Comparison of ENCODE assay signal across 21 mouse cellular contexts in genomic region chr5:68672834-68673233, GRCm38 (mm10).
DNase-seq lines count a peak whose midpoint lies in the region; ATAC-seq and TF ChIP-seq lines count a peak whose summit lies in the region.
"Had no signal": no experiment of that assay in that cellular context is flagged by ENCODE, and none has a peak within 500 bp of the region (broad histone marks: within the 10 kb centered on the region; RNA-seq: fewer than 3 reads in every experiment).

No protein-coding gene starts in this region.

- TF ChIP-seq CTCF in intestine, postnatal 0 days (IDR thresholded peaks at IDR 0.05; ENCODE audit: low read depth) = no peak

- no peaks in the 10 kb centered on the region for H3K9me3 ChIP-seq in intestine, embryonic 14.5 days (ENCODE audit: control insufficient read depth, low read length)
- no peaks in the 10 kb centered on the region for H3K9me3 ChIP-seq in intestine, postnatal 0 days (ENCODE audit: control insufficient read depth)
- no peaks in the 10 kb centered on the region for H3K9me3 ChIP-seq in intestine, embryonic 15.5 days
- H3K9me3 ChIP-seq in intestine, embryonic 16.5 days (ENCODE audit: control insufficient read depth, low read length) = no peaks in the 10 kb centered on the region
- H3K9me3 ChIP-seq: G1E had no signal

- ATAC-seq in intestine, embryonic 14.5 days (replicated peaks; ENCODE audit: low FRiP score, low TSS enrichment, low read depth) = peak; percentile 32; the same call in 1 of the 2 replicates
- no peak for ATAC-seq in intestine, postnatal 0 days
- peak; percentile 66 for ATAC-seq in intestine, embryonic 15.5 days
- peak; percentile 79 for ATAC-seq in intestine, embryonic 16.5 days
- ATAC-seq: activated CD4-positive, CD25-positive, alpha-beta regulatory T cell, adult 4 months; CD4-positive, CD25-positive, alpha-beta regulatory T cell, adult 4 months; Patski had no signal

- no peak overlapping the region for H3K9ac ChIP-seq in intestine, embryonic 14.5 days (ENCODE audit: low read length)
- H3K9ac ChIP-seq in intestine, postnatal 0 days (ENCODE audit: low read depth, low read length) = no peak overlapping the region
- no peak overlapping the region for H3K9ac ChIP-seq in intestine, embryonic 15.5 days
- H3K9ac ChIP-seq in intestine, embryonic 16.5 days (ENCODE audit: low read depth, low read length) = no peak overlapping the region

- H3K4me2 ChIP-seq in intestine, embryonic 14.5 days (ENCODE audit: low read length) = no peak overlapping the region
- no peak overlapping the region for H3K4me2 ChIP-seq in intestine, postnatal 0 days (replicated peaks; ENCODE audit: low read depth)
- H3K4me2 ChIP-seq in intestine, embryonic 15.5 days (replicated peaks) = no peak overlapping the region
- H3K4me2 ChIP-seq in intestine, embryonic 16.5 days (ENCODE audit: low read depth, low read length) = no peak overlapping the region

- no peak overlapping the region for H3K4me3 ChIP-seq in intestine, embryonic 14.5 days (ENCODE audit: low read depth, low read length)
- no peak overlapping the region for H3K4me3 ChIP-seq in intestine, postnatal 0 days (ENCODE audit: low read depth, low read length)
- no peak overlapping the region for H3K4me3 ChIP-seq in intestine, embryonic 15.5 days (replicated peaks)
- H3K4me3 ChIP-seq in intestine, embryonic 16.5 days (ENCODE audit: low read length) = no peak overlapping the region

- H3K27me3 ChIP-seq in intestine, embryonic 14.5 days (replicated peaks; ENCODE audit: control insufficient read depth, insufficient read depth, low read length) = no peaks in the 10 kb centered on the region
- H3K27me3 ChIP-seq in intestine, postnatal 0 days (replicated peaks; ENCODE audit: control insufficient read depth, insufficient read depth, low read length) = no peaks in the 10 kb centered on the region
- H3K27me3 ChIP-seq in intestine, embryonic 15.5 days (replicated peaks) = no peaks in the 10 kb centered on the region
- H3K27me3 ChIP-seq in intestine, embryonic 16.5 days (replicated peaks; ENCODE audit: control insufficient read depth, insufficient read depth, low read length) = no peaks in the 10 kb centered on the region
- H3K27me3 ChIP-seq: CH12.LX, Patski had no signal

- H3K27ac ChIP-seq in intestine, embryonic 14.5 days (ENCODE audit: low read depth) = no peak overlapping the region
- no peak overlapping the region for H3K27ac ChIP-seq in intestine, postnatal 0 days (ENCODE audit: low read depth, low read length)
- no peak overlapping the region for H3K27ac ChIP-seq in intestine, embryonic 15.5 days
- H3K27ac ChIP-seq in intestine, embryonic 16.5 days (ENCODE audit: low read length) = no peak overlapping the region

- no peaks in the 10 kb centered on the region for H3K36me3 ChIP-seq in intestine, embryonic 14.5 days (ENCODE audit: control insufficient read depth, insufficient read depth, low read length)
- H3K36me3 ChIP-seq in intestine, postnatal 0 days (ENCODE audit: control insufficient read depth, insufficient read depth) = no peaks in the 10 kb centered on the region
- no peaks in the 10 kb centered on the region for H3K36me3 ChIP-seq in intestine, embryonic 15.5 days
- no peaks in the 10 kb centered on the region for H3K36me3 ChIP-seq in intestine, embryonic 16.5 days (ENCODE audit: control insufficient read depth, insufficient read depth, low read length)
- H3K36me3 ChIP-seq: G1E had no signal

- 78% methylated on average over 3 of the region's 3 CpGs for WGBS in intestine, embryonic 14.5 days
- WGBS in intestine, postnatal 0 days = 37% methylated on average over 3 of the region's 3 CpGs
- WGBS in intestine, embryonic 15.5 days = 62% methylated on average over 3 of the region's 3 CpGs
- 66% methylated on average over 3 of the region's 3 CpGs for WGBS in intestine, embryonic 16.5 days

- DNase-seq in intestine, embryonic 14.5 days (ENCODE audit: low spot score) = no peak
- DNase-seq in spleen, postnatal 10 days (ENCODE audit: low spot score in 2 of 2) = no peak
- no peak for DNase-seq in ovary, postnatal 36 days (ENCODE audit: low spot score)
- DNase-seq: adrenal gland, adult 2 months; adrenal gland, adult 8-10 months; adrenal gland, postnatal 10 days; adrenal gland, postnatal 14 days; adrenal gland, postnatal 25 days; adrenal gland, postnatal 36 days; B cell, adult 2 months; cerebellum, adult 11 months; cerebellum, adult 11-12 months; cerebellum, adult 18-20 months had no signal

- no peaks in the 10 kb centered on the region for H3K4me1 ChIP-seq in intestine, embryonic 14.5 days (replicated peaks; ENCODE audit: control insufficient read depth, insufficient read depth, low read length)
- H3K4me1 ChIP-seq in intestine, postnatal 0 days (replicated peaks; ENCODE audit: control insufficient read depth, insufficient read depth, low read length) = no peaks in the 10 kb centered on the region
- no peaks in the 10 kb centered on the region for H3K4me1 ChIP-seq in intestine, embryonic 15.5 days (replicated peaks)
- no peaks in the 10 kb centered on the region for H3K4me1 ChIP-seq in intestine, embryonic 16.5 days (ENCODE audit: control insufficient read depth, insufficient read depth, low read length)
